Mouse (Mus musculus) left cerebral cortex, adult 8-10 months (tissue): ENCODE data around the gene Mthfr. TPM values are rescaled to one million over a fixed set of nuclear protein-coding genes. Genes with fewer than 3 reads are reported as not detected.

Experiments used
- DNase-seq, 2 experiments: peaks; one replicate each; pipeline ENCODE4 v3.0.0; 2022; ENCODE audit warnings: low spot score in 2 of 2
- total RNA-seq, 4 experiments: library from RNA; stranded (reverse); gene quantifications; 2 replicates each; pipeline ENCODE4 v1.2.4; 2022

The Mthfr gene
- total RNA-seq, 4 experiments from 2014 or later, result 26.7 to 36.9 (median 31.1) TPM

DNA sequence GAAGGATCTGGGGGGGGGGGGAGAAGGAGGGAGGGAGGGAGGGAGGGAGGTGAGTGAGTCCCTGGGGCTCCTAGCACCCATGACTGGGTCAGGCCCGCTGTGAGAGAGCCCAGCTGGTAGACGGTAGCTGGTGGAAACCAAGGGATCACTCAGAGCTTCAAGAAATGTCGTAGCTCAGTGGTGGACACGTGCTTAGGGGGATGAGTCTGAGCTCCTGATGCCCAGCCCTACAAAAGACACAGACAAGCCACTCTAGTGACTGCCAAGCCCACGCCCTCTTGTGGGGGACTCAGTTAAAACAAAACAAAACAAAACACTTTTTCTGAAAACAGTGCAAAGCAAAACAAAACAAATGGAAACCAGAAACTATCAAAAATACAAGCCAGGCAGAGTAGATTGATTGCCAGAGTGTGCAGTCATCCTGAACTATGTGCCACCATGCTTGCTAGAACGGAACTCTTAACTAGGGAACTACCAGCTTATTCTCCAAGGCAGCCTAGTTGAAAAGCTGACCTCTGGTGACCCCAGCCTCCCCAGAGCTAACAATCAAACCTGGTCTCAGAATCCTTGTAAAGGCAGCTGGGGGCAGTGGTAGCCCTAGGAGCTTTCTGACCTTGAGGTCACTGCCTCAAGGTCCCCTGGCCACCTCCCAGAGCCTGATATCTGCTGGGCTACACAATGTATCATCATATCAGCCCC lies 27.0 kb downstream of the Mthfr start:
- no peak for DNase-seq

DNA sequence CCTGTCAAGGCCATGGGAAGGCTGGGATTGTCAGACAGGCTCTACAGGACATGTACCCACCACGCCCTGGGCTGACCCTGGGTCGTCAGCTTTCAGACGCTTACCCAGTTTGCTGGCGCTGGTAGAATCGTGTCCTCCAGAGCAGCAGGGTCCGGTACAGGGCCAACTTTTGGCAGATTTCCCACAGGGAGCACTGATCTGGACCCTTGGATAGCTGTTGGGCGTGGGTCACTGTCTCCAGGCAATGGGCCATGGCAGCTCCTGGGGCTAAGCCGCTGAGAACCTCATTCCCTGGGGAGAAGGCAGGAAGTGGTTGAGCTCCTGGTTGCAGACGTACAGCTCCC lies 27.5 kb downstream of the Mthfr start:
- no peak for DNase-seq

DNA sequence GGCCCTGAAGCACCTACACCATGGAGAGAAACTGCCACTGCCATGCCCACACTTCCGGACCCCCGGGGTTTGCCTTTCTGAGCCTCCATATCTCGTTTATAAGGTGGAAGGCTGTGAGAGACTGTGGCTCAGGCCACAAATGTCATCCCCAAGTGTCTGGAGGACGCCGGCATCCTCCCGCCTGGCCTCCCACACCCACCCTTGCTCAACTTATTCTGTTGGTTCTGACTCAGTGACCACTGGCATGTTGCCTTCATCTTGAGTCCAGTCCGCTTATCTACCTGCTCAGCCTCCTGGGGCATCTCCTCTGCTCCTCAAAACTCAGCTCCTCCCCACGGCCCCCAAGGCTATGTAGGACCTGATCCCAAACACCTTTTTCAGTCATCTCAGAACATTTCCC lies 28.5 kb downstream of the Mthfr start:
- no peak for DNase-seq

DNA sequence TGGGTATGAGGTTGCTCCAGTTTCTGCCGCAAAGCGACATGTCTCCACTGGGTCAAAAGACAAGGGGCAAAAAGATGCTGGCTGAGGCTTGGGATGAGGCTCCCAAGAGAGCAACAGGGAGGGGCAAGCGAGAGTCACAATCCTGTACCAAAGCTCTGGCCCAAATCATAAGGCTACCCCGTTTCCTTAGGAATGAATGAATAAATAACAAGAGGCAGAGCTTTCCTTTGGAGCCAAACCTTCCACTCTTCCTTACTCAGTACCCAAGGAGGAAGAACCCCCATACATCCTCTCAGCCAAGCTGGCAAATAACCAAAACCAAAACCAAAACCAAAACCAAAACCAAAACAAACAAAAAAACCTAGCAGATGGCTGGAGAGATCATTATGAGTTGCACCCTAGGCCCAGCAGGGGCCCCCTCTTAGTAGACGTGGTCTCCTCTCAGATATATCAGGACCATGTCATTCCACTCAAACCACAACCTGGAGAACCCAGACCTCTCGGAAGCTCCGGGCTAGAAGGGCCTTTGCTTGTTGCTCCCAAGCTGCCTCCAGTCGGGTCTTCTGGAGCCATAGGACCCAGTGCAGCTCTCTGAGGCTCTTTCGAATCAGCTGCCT lies 30.8 kb downstream of the Mthfr start:
- no peak for DNase-seq

DNA sequence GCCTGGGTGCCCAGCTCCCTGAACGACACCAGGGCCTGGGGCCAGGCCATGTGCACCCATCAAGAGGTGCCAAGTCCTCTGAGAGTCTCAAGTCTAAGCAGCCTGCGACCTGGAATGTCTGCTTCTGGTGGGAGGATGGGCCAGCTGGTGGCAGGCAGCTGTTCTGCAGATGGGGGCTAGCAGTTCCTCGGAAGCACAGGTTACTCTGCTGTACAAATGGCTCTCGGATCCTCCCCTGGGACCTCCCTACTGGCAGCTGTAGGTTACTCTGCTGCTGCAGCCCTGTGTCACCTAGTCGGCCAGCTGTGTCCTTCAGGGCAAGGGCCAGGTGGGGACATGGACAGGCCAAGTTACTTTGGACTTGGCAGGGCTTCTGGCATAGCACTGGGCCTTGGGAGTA lies 32.6 kb downstream of the Mthfr start:
- DNase-seq, result no peak

DNA sequence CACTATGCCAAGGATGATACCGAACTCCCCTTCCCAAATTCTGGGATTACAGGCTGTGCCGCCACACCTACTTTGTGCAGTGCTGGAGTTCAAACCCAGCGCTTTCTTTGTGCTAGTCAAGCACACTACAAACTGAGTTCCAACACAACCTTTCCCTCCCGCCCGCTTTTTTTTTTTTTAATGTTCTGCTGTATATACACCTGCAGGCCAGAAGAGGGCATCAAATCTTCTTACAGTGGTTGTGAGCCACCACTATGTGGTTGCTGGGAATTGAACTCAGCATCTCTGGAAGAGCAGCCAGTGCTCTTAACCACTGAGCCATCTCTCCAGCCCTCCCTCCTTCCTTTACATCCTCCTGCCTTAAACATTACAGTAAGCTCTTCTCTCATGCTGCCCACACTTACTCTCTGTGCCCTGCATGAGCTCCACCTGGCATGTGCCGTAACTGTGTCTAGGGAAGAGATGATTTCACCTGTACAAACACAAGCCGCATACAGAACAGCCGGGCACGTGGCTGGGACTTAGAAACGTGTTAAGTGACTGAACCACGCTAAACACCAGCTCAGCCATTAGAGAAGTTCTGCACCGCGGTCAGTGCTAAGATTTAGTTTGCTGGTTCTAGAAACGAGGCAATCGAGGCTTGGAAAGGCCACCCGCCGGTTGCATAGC lies 35.8 kb downstream of the Mthfr start:
- no peak for DNase-seq

DNA sequence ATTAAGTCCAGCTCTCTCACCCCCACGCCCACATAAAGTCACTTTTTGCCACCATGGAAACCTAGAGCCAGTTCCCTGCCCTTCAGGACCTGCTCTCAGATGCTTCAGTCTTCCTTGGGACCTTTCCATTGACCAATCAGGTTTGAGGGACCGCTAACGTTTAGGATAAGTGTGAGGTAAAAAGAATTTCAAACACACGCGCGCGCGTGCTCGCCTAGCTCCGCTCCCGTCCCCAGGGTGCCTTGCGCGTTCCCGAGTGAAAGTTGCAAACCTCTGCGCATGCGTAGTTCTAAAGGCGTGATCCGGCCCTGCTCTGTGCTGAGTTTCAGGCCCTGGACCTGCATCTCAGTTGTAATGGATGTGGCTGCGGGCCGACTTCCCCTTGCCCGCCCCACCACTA lies 36.4 kb downstream of the Mthfr start:
- DNase-seq, result peak; percentile 32 to 56

DNA sequence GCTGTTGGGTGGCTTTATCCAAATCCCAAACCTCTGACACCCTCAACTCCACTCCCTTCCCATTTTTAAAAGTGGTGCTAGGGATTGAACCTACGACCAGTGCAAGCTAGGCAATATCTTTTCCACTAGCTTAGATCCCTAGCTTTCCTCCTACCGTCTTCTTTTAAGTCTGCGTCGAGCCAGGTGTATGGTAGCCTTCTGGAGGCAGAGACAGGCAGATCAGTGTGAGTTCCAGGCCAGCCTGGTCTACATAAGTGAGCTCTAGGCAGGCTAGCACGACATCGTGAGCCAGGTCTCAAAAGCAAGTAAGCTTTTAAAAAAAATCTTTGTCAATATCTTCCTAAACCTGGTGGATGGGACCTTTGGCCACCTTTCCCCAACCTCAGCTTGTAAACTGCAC lies 37.0 kb downstream of the Mthfr start:
- DNase-seq, result no peak

DNA sequence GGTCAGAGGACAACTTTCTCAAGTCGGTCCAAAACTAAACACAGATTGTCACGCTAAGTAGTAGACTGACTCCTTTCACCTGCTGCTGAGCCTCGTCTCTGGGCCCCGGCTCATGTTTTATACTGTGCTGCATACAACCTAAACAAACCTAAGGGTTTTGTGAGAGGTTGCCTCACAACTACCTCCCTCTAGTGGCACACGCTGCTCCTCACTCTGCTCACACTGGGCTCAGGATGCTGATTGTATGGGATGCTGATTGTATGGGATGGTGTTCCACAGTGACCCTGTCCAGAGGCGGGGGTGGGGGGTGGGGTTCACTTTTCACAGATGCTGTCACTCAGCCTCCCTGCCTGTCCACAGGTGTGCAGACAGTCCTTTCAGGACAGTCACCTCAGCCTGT lies 40.3 kb downstream of the Mthfr start:
- DNase-seq, result no peak

DNA sequence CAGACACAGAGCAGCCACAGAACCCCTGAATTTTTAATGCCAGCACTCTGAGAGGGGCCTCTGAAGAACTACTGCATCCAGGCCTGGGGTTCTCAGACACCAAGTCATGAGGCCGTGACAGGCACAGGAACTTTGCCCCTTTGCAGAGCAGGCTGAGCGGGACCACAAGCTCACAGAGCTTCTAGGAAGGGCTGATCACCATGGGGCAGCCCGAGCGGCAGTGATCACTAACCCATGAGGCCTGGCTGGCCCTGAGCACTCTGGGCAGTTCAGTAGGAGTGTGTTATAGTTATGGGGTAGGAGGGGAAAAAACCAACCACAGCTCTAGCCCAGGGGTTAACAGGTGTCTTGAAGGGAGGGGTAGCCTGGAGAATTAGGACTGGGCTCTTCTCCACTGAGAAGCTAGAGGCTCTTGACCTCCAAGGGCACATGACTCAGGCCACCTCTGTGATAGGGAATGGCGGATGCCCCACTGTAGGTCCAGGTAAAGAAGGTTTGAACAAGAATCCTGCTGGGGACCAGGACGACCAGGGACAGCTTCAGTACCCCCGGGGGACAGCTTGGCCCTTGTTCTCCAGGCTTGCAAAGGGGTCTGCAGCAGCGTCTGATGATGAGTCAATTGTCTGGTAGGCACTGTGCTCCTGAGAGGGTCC lies 41.2 kb downstream of the Mthfr start:
- no peak for DNase-seq

DNA sequence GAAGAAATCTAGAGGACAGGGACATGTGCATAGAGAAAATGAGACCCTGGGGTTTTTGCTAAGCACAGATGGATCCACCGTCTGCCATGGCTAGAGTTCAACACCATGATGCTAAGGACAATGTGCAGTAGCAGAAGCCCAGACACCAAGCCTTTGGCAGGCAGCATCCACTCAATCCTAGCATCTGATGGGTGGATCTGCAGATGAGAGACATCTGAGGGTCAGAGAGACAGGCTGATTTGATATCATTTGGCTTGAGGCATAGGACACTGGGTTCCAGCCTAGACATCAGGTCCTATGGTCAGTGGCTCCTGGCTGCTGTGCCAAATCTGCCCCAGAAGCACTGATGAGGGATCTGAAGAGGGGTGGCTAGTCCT lies 41.7 kb downstream of the Mthfr start:
- DNase-seq, result no peak

DNA sequence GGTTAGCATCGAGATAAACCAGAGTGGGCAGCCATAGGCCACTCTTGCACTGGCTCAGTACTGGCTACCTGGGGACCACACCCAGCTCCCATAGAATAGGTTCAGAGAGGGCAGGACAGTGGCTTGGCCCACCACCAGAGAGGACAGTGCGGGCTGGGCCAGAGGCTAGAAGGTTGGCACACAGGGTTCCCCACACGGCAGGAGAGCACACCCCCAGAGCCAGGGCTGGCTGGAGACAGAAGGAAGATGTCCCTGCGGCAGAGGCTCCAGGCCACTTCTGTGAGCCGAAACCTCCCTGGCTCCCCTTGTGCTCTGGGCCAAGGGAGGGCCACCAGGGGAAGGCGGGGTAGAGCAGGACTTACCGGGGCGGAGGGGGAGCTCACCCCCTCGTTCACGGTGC lies 42.3 kb downstream of the Mthfr start:
- DNase-seq, result no peak

DNA sequence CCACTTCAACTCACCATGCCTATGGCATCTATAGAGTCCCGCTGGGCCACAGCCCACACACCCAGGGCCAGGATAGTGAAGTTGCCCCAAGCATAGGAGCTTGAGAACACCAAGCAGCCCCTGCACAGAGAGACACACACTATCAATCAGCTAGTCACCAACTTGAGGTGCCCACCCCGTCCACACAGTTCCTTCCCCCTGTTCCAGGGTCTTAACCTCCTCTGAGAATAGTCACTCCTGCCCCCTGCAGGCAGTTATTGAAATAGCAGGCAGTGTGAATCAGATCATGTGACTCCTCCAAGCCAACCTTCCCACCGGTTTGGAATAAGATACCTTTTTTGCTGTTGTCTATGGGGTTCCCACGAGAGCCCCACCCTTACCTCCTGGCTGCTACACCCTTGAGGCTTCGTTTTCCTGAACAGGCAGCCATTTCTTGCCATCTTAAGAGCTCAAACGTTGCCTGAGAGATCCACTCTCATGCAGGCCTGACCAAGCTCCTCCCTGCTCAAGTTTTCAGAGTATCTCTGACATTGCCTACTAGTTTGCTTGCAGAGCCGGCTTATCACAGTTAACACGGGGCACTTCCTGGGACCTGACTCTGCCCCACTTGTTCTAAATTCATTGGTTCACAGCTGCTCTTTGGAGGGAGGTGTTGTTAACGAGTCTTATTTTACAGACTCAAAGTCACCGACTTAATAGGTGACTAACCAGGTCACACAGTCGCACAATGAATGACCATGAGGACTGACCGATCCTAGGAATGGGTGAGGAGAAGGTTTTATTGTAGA lies 43.6 kb downstream of the Mthfr start:
- no peak for DNase-seq

DNA sequence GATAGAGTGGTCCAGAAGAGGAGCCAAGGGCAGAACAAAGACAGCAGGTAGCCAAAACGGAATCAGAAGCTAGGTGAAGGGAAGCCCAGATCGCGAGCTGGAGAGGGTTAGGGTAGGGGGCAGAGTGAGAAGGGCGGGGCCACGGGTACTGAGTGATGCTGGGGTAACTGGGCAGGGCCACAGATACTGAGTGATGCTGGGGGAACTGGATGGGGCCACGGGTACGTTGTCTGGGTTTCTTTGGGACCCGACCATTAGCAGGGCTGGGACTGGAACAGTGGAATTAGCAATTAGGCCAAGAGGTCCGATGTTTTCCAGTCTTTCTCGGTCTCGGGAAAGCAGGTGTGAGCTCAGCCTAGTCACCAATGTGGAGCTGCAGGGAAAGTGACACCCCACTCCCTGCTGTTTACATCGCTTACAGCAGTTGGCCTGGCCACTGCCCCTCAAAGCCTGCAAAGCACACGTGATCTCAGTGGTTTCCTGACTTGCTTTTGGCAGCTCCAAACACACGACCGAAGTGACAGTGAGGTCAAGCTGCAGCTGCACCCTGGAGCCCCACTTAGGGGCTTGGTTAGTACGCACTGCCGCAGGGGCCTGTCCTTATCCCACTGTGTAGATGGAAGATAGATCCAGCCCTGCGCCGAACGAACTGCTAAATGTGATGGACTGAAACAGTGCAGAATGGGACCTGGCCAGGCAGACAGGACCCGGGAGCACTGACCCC lies 44.5 kb downstream of the Mthfr start:
- no peak for DNase-seq

DNA sequence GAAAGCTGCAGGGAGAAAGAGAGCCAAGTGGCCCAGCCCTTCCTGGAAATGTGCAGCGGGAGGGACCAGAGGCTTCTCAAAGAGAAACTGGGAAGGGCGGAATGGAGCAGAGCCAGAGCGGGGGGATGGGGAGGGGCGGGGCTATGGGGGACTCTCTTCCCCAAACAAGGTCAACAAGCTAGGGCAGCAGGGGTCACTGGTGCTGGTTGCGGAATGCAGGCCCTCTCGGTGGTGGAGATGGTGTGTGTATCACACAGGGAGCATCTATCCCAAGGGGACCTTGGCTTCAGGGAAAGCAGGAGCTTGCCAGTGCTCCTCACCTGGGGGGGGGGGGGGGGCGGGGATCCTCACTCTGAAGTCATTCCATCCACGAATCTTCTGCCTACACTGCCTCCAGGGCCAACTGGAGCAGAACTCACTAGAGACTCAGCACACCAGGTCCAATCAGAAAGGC lies 45.4 kb downstream of the Mthfr start:
- no peak for DNase-seq

DNA sequence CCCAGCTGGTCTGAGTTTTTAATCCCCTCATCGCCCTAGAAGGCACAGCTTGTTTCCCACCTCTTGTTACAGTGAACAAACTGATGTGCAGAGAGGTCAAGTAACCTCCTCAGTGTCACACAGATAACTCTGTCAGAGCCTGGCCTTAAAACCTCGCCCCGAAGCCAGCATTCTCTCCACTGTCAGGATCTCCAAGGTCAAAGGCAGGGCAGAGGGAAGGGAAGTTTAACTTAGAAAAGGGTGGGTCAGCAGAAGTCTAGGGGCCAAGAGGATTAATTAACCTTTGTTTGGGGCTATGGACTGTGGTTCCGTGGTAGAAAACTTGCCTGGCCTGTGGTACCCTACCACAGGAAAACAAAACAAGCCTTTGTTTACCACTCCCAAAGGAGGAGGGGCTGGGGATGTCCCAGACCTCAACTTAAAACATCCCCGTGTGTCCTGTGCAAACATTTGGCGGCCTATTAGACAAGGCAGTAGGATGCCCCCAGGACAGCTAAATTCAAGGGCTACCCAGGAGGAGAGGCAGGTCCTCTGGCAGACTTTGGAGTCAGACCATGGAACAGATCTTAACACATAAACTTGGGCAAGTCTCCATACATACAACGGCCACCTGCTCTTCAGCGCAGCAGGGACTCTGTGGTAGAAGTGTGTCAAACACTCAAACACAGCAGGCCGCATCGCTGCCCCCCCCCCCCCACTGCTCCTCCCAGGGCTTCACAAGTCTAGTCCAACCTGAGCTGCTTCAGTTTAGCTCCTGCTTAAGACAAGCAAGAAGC lies 46.4 kb downstream of the Mthfr start:
- DNase-seq, result no peak

DNA sequence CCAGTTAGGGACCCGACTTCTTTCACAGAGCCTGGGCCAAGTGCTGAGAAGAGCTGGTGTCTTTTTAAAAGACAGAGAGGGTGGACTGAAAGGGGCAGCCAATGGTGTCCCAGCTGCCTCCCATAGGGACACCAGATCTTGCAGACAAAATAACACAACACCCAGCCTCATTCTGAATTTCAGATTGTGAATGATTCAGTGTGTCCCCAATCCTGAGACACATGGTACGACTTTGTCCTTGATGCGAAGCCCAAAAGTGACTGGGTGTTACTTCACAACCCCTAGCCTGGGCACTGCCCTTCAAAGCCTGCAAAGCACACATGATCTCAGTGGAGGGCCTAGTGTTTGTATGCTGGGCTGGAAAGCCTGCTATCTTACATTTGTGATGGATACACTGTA lies 47.0 kb downstream of the Mthfr start:
- no peak for DNase-seq

DNA sequence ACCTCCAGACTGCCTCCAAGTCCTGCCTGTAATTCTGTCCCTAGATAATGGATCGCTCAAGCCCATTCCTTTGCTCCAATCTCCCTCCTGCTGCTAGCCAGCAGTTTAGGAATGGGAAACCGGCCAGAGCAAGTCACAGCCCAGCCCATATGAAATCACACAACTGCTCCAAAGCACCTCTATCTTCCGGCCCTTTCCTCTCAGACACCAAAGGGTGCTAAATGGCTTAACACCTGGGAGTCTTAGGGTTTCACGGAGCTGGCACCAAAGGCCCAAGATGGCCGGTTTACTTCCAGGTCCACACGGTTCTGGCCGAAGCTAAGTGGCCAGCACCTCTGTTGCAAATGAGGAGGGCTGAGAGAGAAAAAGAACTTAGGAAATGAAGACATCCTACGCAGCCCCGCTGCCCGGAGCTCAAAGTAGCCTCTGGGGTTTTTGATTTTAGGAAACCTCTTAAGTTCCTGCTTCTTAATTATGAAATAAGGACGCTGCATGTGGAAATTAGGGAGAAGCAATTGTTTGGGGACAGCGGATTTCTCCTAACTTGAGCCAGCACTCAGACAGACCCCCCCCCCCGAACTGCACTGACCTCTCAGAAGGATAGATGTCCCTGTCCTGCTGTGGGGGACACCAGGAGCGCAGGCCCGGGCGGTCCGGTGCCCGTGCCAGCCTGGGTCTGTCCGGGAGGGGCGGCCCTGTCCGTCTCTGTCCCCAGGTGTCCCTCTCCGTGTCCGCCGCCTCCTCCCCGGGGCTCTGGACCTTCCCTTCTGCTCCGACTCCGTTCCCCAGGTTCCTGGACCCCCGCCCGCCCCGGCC lies 48.4 kb downstream of the Mthfr start:
- DNase-seq, result no peak

DNA sequence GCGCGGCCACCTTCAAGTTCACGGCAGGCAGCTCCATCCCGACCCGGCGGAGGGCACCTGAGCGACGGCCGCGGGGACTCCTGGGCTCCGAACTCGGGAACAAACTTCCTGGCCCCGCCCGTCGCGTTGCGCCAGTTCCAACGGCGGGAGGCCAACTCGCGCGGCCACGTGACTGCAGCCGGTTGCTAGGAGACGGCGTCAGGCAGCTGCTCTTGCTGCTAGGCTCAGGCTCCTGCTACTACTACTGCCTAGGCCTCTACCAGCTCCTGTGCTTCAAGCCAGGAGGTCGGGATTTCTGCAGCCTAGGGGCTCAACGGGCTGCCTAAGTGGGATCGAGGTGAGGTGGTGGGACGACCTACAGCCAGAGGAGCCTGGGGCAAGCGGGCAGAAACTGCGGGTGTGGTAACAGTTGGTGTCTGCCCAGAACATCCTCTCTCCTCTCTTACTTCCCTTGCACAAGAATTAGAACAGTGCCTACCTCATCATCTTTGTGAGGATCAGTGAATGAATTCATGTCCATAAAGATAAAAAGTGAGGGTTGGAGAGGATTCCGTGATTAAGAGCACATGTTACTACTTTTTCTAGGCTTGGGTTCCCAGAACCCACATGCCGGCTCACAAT lies 49.1 kb downstream of the Mthfr start, which contains the start of gene Agtrap:
TSS of gene Agtrap (minus strand) at position 125 of the 621 bp plus-strand sequence.
- peak; percentile 82 to 91 for DNase-seq
